Mouse (Mus musculus) cerebral cortex, adult 2 months (tissue): ENCODE results near the gene Fstl4.

Experiments used
- WGBS: fragments of 180-500 bp; shearing (Covaris S2); methylation state at CpG from one replicate; pipeline ENCODE4 v1.1.7; 2018; 5-methylcytosine and 5-hydroxymethylcytosine counted together

Fstl4 gene

GRCm38 (mm10) chr11:53025686-53026085 lies 261.3 kb downstream of the Fstl4 start:
- 98% methylated on average over 6 of the region's 6 CpGs for WGBS

DNA sequence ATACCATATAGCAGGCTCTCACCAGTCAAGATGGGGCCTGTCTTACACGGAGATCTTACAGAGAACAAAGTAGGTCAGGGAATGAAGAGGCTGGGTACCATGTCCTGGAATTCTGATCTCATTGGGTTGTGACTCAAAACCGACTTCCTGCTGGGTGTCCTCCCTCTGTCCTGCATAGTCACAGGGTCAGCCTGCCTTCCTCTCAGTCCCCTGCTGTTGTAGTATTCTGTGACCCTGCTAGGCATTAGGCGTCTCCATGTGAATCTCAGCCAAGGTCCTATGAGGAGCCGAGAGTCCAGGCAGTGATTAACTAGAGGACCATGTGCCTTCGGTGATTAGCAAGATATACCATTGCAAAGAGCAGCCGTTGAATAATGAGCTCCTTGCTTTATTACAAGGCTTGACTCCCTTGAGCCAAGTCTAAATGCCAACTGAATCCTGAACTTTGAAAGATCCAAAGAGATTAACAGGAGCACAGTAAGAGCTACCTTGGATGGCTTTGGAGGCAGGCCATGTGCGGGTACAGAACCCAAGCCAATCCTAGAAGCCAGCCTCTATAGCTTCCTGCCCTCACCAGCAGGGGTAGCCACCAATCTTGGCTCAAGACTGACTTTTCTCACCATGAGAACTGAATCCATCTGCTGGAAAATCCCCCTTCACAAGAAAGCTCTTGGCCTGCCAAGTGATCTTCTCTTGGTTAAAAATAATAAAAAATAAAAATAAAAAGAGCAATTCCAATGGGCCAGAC lies 264.2 kb downstream of the Fstl4 start:
- 75% methylated on average over 7 of the region's 7 CpGs for WGBS

- WGBS = 87% methylated on average over 4 of the region's 4 CpGs
These were observed 267.3 kb downstream of the Fstl4 start for GRCm38 (mm10) chr11:53031777-53032176.

- WGBS = 30% methylated on average over 4 of the region's 4 CpGs
These were observed 267.9 kb downstream of the Fstl4 start for GRCm38 (mm10) chr11:53032336-53032735.

DNA sequence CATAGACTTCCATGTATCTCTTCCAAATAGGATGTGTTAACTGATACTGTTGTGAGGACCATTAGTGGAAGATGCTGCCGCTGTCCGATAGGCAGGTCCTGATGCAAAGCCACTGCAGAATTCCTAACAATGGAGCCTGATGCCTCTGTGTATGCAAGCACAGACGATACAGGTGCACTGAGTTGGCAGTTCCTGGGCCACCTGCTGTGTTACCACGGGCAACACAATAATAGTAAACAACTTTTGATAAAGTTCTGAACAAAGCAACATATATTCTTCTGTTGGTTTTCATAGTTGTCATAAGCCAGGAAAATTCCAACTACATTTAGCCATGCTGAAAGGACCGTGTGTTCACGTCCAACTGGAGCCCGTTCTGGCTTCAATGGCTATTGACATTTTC lies 271.0 kb downstream of the Fstl4 start:
- WGBS = 79% methylated on average over 7 of the region's 7 CpGs

DNA sequence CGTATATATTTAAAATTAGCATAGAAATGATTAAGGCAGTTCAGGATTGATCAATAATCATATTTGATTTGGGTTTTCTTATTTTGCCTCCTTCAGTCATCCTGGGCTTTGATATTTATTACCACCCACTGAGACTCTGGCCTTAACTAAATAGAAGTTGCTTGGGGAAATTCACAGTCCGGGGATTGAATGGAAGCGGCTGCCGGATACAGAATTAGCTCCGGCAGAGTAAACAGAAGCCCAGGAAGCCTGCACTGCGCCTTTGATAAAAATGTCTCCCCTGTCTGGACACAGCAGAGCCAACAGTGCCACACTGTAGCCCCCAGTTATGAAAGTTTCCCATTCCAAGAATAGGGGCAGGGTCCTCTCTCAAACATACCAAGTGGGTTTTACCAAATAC lies 282.4 kb downstream of the Fstl4 start:
- 45% methylated on average over 6 of the region's 6 CpGs for WGBS

GRCm38 (mm10) chr11:53054151-53054550 lies 289.7 kb downstream of the Fstl4 start:
- WGBS = 71% methylated on average over 5 of the region's 5 CpGs

GRCm38 (mm10) chr11:53055896-53056295 lies 291.5 kb downstream of the Fstl4 start:
- WGBS = 64% methylated on average over 6 of the region's 6 CpGs

DNA sequence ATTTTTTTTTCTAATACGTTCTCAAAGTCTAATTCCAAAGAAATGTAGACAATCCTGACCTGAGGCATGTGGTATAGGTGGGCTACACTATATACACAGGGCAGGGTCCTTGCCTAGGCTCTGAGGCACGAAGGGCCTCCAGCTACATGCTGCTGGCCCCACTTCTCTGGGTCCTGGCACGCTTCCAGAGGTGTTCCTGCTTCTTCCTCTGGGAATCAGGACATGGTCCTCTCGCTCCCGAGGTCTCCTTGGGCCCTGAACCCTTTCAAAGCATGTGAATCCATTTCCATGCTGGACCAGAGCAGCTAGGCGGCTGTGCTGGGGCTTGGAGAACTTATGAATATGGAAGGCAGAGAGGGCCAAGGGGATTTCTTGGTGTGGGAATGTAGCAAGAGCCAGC lies 292.3 kb downstream of the Fstl4 start:
- 74% methylated on average over 6 of the region's 6 CpGs for WGBS

- WGBS = 70% methylated on average over 17 of the region's 17 CpGs
These were observed 293.6 kb downstream of the Fstl4 start for GRCm38 (mm10) chr11:53057821-53058553.

GRCm38 (mm10) chr11:53058557-53058956 lies 294.1 kb downstream of the Fstl4 start:
- WGBS = 40% methylated on average over 7 of the region's 7 CpGs

- 75% methylated on average over 14 of the region's 14 CpGs for WGBS
These were observed 303.5 kb downstream of the Fstl4 start for GRCm38 (mm10) chr11:53067699-53068478.

- WGBS = 50% methylated on average over 16 of the region's 16 CpGs
These were observed 304.1 kb downstream of the Fstl4 start for GRCm38 (mm10) chr11:53068479-53069065.

DNA sequence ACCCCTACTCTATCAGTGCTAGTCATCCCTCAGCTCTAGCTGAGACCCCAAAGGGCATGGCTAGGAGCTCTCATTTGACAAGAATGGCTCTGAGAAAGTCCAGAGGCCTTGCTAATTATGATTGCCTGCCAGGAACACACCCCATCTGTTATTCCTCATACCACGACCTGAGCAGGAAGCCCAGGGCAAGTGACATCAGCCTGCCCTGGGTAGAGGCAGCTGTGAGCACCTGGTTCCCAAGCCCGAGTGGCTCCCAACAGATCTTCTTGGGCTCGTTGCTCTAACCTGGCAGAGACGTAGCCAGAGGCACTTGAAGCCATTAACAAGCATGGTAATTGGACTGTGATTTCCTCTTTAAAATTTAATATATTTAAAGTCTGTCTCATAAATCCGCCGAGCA lies 305.3 kb downstream of the Fstl4 start:
- WGBS = 87% methylated on average over 6 of the region's 6 CpGs

GRCm38 (mm10) chr11:53071602-53072001 lies 307.2 kb downstream of the Fstl4 start:
- 87% methylated on average over 1 of the region's 1 CpGs for WGBS

GRCm38 (mm10) chr11:53077641-53078040 lies 313.2 kb downstream of the Fstl4 start:
- WGBS = 84% methylated on average over 7 of the region's 7 CpGs

DNA sequence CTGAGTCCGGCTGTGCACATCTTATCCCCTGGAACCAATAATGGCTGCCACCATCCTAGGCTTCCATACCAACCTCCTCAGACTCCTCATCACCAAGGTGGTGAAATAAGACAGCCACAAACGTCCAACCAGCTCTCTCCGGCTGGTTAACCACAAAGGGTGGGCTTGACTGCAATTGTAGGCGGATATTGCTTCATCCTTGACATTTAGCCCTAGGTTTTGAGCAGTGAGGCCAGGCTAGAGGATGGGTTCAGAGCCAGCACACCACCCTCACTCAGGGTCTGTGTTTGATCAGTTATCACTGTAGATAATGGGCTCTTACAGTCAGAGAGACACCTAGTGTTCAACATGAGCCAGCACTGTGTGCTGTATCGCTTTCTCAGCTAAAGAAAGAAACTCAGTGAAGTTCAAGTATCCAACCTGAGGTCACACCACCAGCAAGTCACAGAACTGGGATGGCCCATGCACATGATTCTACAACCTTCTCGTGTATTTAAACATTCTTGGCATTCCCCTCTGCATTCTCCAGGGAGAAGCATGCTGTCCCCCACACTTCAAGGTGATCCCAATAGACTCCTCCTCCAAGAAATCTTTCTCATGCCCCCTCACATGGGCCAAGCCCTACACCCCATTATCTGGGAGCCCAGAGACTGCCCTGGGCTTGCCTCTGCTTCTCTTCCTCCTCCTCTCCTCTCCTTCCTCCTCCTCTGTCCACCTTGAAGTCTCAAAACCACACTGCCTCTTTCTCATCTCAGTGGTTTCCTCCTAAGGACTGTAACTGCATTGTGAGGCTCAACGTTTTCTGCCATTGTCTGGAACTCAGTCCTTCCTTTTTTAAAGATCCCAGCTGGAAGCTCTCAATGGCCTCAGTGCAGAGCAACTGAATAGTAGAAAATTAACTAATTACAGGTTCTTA lies 314.2 kb downstream of the Fstl4 start:
- WGBS = 76% methylated on average over 7 of the region's 7 CpGs

DNA sequence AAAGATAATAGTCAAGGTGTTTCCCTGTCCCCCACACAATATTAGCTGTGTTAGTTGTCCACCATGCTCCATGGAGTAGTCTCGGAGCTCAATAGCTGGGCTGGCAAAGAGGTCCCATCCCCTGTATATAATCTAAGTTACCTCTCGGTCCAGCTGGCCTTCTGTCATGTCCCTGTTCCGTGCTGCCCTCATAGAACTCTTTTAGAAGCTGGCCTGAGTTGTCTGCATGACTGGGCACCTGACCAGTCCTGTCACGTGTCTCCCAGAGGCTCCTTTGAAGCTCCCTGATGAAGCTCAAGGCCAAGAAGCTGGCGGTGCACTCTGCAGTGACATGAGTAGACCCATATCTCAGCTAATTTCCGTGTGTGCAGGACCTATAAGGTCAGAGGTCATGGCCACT lies 316.9 kb downstream of the Fstl4 start:
- WGBS = 85% methylated on average over 6 of the region's 6 CpGs

- 76% methylated on average over 6 of the region's 6 CpGs for WGBS
These were observed 320.9 kb downstream of the Fstl4 start for GRCm38 (mm10) chr11:53085367-53085766.

DNA sequence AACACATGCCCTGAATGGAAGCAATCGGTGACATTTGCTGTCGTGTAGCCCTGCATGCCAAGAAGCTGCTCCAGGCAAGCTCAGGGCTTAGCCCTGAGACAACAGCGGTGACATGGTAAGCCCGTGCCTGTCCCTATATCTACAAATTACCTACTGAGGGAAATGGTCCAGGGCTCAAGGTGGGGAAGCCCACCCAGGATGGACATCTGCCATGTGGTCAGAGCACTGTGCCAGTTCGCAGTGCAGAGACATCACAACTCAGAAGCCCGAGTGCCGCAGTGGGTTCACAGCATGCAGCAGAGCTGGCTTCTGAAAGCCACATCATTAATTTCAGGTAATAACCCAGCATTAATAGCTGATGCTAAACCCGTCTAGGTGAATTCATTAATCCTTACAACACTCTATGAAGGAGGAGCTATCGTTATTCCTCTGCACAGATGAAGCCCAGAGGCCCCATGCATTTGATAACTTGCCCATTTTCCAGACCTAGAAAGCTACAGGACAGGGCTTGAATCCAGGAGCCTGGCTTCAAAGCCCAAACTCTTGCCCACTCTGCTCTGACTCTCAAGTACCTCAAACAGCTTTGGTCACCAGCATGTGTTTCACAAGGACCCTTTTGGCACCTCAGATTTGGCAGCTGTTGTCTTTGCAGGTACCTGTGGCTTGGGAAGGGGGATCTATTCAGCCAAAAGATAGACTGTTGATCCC lies 321.6 kb downstream of the Fstl4 start:
- 74% methylated on average over 9 of the region's 9 CpGs for WGBS
